Mouse (Mus musculus) C2C12 (cell line): ENCODE measurements around the gene Mrps12. TPM values are rescaled to one million over a fixed set of nuclear protein-coding genes. Genes with fewer than 3 reads are reported as not detected.

Experiments
- H3K27me3 ChIP-seq: one replicate; pipeline ENCODE4 v1.6.1; 2011; ENCODE audit not compliant: control insufficient read depth, insufficient read depth, insufficient read length
- H3K36me3 ChIP-seq: one replicate; pipeline ENCODE4 v1.6.1; 2011; ENCODE audit not compliant: control insufficient read depth, insufficient read depth
- H3K4me3 ChIP-seq: one replicate; pipeline ENCODE4 v1.5.1; 2011; ENCODE audit warnings: mild to moderate bottlenecking, control low read depth; ENCODE audit not compliant: poor library complexity, insufficient read depth, severe bottlenecking
- H3K79me2 ChIP-seq: one replicate; pipeline ENCODE4 v1.6.1; 2011; ENCODE audit not compliant: control insufficient read depth, insufficient read depth
- H3K79me3 ChIP-seq: one replicate; pipeline ENCODE4 v1.6.1; 2011; ENCODE audit warnings: low read depth, control low read depth
- H3ac ChIP-seq: one replicate; pipeline ENCODE3; 2011; ENCODE audit warnings: low read depth; ENCODE audit not compliant: control insufficient read depth, insufficient read length
- CEBPB ChIP-seq: IDR thresholded peaks from one replicate; pipeline ENCODE4 v1.6.1; 2011; ENCODE audit warnings: low read depth, mild to moderate bottlenecking, control low read depth, moderate library complexity
- CTCF ChIP-seq: IDR thresholded peaks from one replicate; pipeline ENCODE4 v1.5.1; 2011; ENCODE audit not compliant: control insufficient read depth, insufficient read depth, insufficient read length
- FOSL1 ChIP-seq: IDR thresholded peaks from one replicate; pipeline ENCODE4 v1.8.0; 2011; ENCODE audit warnings: mild to moderate bottlenecking, low read length; ENCODE audit not compliant: poor library complexity, insufficient read depth, severe bottlenecking
- MAX ChIP-seq: IDR thresholded peaks from one replicate; pipeline ENCODE4 v1.6.1; 2011; ENCODE audit warnings: mild to moderate bottlenecking, control low read depth
- MYOD1 ChIP-seq: IDR thresholded peaks from one replicate; pipeline ENCODE4 v1.6.1; 2011; ENCODE audit warnings: low read depth; ENCODE audit not compliant: control insufficient read depth, insufficient read length
- MYOG ChIP-seq: IDR thresholded peaks from one replicate; pipeline ENCODE4 v1.6.1; 2011; ENCODE audit not compliant: control insufficient read depth, insufficient read length; ENCODE audit errors: extremely low read depth
- USF1 ChIP-seq: IDR thresholded peaks from one replicate; pipeline ENCODE4 v1.6.1; 2011; ENCODE audit warnings: low read depth, mild to moderate bottlenecking, control low read depth, moderate library complexity
- polyA plus RNA-seq: library from polyadenylated mRNA; unstranded; fragments of >200 nt; fragmentation: generic; extraction: Trizol; gene quantifications from one replicate; pipeline ENCODE4 v1.2.1, GENCODE M21; 2012; ENCODE audit warnings: missing spikeins

Gene Mrps12
- polyA plus RNA-seq, 1 experiment = 193 TPM

DNA sequence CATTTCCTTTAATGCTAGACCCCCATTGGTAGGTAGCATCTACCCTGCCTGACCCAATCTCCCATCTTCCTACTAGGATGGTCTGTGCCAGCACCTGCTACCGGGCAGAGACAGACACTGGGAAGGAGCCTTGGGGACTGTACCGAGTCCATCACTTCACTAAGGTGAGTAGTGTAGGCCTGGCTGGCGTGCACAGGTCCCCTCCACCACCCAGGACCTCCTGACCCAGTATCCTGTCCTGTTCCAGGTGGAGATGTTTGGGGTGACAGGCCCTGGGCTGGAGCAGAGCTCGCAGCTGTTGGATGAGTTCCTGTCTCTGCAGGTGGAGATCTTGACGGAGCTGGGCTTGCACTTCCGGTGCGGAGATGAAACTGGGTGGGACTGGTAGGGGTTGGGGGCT is 8.3 kb upstream of the Mrps12 start:
- no peaks in the 10 kb centered on the region for H3K27me3 ChIP-seq
- no peaks in the 10 kb centered on the region for H3K79me3 ChIP-seq
- no peak for TF ChIP-seq USF1
- no peak for TF ChIP-seq MAX
- TF ChIP-seq CTCF = no peak
- no peak for TF ChIP-seq MYOG
- TF ChIP-seq CEBPB = no peak
- TF ChIP-seq MYOD1 = no peak
- TF ChIP-seq FOSL1 = no peak
- H3K4me3 ChIP-seq = no peak overlapping the region
- no peaks in the 10 kb centered on the region for H3K79me2 ChIP-seq
- H3K36me3 ChIP-seq = no peaks in the 10 kb centered on the region
- no peak overlapping the region for H3ac ChIP-seq

DNA sequence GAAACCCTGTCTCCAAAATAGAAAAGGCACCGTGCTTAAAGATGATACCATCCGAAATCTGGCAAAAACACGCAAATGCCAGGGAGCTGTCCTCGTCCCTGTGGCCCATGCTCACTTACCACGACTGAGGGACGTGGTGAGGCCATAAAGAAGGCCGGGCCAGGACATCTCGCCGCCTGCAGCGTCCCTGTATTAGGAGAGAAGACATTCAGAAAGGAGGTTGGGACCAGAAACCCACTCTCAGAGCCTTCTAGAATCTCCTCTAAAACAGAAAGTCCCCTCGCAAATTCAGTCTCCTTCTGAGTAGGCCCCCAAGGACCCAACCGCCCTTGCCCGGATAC is 282 bp downstream of the Mrps12 start:
- Histone ChIP-seq H3K79me2 (peaks cover 11% of the 10 kb centered on the region), H3K36me3 (peaks cover 11% of the 10 kb centered on the region), H3K79me3 (peaks cover 3% of the 10 kb centered on the region), H3ac (peak overlapping the region; percentile 94), H3K4me3 (peak overlapping the region; percentile 68), H3K27me3 (no peaks in the 10 kb centered on the region)
- TF ChIP-seq FOSL1 (no peak), MYOD1 (no peak), CTCF (no peak), CEBPB (no peak), MYOG (no peak), USF1 (no peak), MAX (no peak)

DNA sequence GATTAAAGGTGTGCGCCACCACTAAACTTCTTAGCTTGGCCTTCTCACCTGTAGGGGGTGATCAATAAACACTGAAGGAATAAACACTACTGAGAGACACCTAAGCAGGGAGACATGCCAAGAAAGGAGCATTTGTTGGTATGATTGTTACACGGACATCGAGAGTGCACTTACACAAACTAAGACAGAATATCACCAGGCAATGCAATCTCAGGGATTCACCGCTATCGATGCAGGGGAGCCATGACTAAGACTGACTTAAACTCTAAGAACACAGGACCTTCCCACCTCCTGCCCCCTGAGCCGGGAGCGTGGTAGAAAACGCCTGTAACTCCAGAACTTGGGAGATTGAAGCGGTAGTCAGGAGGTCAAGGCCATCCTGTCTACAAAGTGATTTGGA is 671 bp downstream of the Mrps12 start:
- H3K27me3 ChIP-seq = no peaks in the 10 kb centered on the region
- H3K79me2 ChIP-seq = peaks cover 11% of the 10 kb centered on the region
- TF ChIP-seq CTCF = no peak
- TF ChIP-seq USF1 = no peak
- no peak for TF ChIP-seq MYOG
- TF ChIP-seq MAX = no peak
- TF ChIP-seq FOSL1 = no peak
- TF ChIP-seq CEBPB = no peak
- peak overlapping the region; percentile 68 for H3K4me3 ChIP-seq
- H3K36me3 ChIP-seq = peaks cover 11% of the 10 kb centered on the region
- peak overlapping the region; percentile 94 for H3ac ChIP-seq
- H3K79me3 ChIP-seq = peaks cover 3% of the 10 kb centered on the region

DNA sequence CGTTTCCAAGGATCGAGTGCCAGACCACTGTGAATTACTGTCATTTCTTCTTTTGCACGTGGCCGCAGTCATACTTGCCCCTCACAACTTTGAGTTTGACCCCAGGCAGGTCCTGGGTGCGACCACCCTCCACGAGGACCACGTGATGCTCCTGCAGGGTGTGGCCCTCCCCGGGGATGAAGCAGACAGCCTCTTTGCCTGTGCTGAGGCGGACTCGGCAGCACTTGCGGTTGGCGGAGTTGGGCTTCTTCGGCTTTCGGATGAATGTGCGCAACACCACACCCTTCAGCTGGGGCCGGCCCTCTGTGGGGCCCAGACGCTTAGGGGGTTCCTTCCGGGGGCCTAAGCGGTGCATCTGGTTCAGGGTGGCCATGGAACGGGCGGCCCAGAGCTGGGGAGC is 1.8 kb downstream of the Mrps12 start:
- Histone ChIP-seq H3K79me3 (peaks cover 3% of the 10 kb centered on the region), H3K79me2 (peaks cover 11% of the 10 kb centered on the region), H3K36me3 (peaks cover 11% of the 10 kb centered on the region), H3ac (no peak overlapping the region), H3K27me3 (no peaks in the 10 kb centered on the region), H3K4me3 (no peak overlapping the region)
- TF ChIP-seq USF1 (no peak), CTCF (no peak), FOSL1 (no peak), CEBPB (no peak), MYOD1 (no peak), MYOG (no peak), MAX (no peak)

DNA sequence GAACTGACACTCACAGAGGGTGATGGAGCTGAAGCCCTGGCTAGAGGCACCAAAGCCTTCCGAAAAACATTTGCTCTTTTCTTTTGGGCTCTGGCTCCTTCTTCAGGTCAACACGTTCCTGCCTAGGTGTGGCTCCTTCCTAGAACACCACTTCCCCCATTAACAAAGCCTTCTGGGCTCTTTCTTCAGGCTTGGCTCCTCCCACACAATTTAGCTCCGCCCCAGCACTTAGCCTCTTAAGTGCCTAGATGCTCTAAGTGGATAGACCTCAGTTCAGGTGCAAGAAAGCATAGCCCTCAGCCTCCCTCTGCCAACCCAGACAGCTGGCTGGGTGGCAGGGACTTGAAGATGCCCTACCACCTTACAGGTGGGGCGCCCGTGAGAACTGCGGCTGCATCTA is 5.9 kb downstream of the Mrps12 start:
- H3K79me3 ChIP-seq = no peaks in the 10 kb centered on the region
- TF ChIP-seq CTCF = no peak
- no peak for TF ChIP-seq FOSL1
- H3ac ChIP-seq = no peak overlapping the region
- H3K27me3 ChIP-seq = no peaks in the 10 kb centered on the region
- H3K36me3 ChIP-seq = peaks cover 11% of the 10 kb centered on the region
- peaks cover 3% of the 10 kb centered on the region for H3K79me2 ChIP-seq
- H3K4me3 ChIP-seq = no peak overlapping the region

DNA sequence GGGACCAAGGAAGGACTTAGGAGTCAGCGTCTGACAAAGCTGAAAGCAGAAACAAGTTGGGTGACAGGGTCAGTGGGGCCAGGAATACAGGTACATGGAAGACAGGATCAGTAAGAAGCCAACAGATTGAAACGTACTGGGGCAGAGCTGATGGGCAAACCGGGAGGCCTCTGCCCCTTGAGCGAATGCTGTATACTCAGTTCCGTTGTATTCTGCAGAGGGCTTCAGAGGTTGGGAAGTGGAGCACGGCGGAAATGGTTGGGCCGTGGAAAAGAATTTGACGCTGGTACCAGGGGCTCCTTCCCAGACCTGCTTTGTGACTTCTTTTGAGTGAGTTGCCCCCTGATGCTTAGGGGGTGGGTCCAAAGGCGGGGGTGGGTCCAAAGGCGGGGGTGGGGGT is 8.4 kb downstream of the Mrps12 start:
- Histone ChIP-seq H3K27me3 (no peaks in the 10 kb centered on the region), H3K36me3 (peaks cover 5% of the 10 kb centered on the region), H3ac (no peak overlapping the region), H3K79me2 (no peaks in the 10 kb centered on the region), H3K79me3 (no peaks in the 10 kb centered on the region), H3K4me3 (no peak overlapping the region)
- no peak for TF ChIP-seq MYOD1
- TF ChIP-seq USF1 = no peak
- no peak for TF ChIP-seq CTCF
- no peak for TF ChIP-seq MAX
- TF ChIP-seq CEBPB = no peak
- no peak for TF ChIP-seq MYOG
- TF ChIP-seq FOSL1 = no peak
